Mouse (Mus musculus) cerebellum, adult (tissue): ENCODE results near the gene Speg.
A peak's percentile ranks its signal among the peaks of the same experiment; 100 is the strongest.

Source experiments
- ATAC-seq: cut with Nextera tagmentation; 2 replicates; pipeline ENCODE4 v1.9.2; 2017; ENCODE audit warnings: mild to moderate bottlenecking, moderate library complexity, mixed read lengths; ENCODE audit not compliant: insufficient number of reproducible peaks, low FRiP score, low TSS enrichment

Gene Speg

GRCm38 (mm10) chr1:75363868-75364267, 11.2 kb upstream of the Speg start:
- no peak for ATAC-seq

GRCm38 (mm10) chr1:75365510-75366137, 9.5 kb upstream of the Speg start:
- ATAC-seq: no peak

- peak; percentile 29; the same call in 1 of the 2 replicates for ATAC-seq
Measured at GRCm38 (mm10) chr1:75369360-75369983, 5.6 kb upstream of the Speg start.

GRCm38 (mm10) chr1:75369984-75370660, 5.0 kb upstream of the Speg start:
- ATAC-seq: peak; percentile 84

- peak; percentile 31; the same call in 1 of the 2 replicates for ATAC-seq
Measured at GRCm38 (mm10) chr1:75371317-75372095, 3.6 kb upstream of the Speg start.

GRCm38 (mm10) chr1:75372450-75372849, 2.6 kb upstream of the Speg start:
- no peak for ATAC-seq

GRCm38 (mm10) chr1:75373276-75373675, 1.8 kb upstream of the Speg start:
- ATAC-seq: no peak

- ATAC-seq: no peak
Measured at GRCm38 (mm10) chr1:75379196-75379595, 4.1 kb downstream of the Speg start.

GRCm38 (mm10) chr1:75379931-75380330, 4.8 kb downstream of the Speg start:
- ATAC-seq: no peak

- ATAC-seq: no peak
Measured at GRCm38 (mm10) chr1:75380951-75381350, 5.9 kb downstream of the Speg start.

- peak; percentile 38 for ATAC-seq
Measured at GRCm38 (mm10) chr1:75381482-75382355, 6.6 kb downstream of the Speg start.

GRCm38 (mm10) chr1:75382356-75383071, 7.4 kb downstream of the Speg start:
- peak; percentile 19; the same call in 1 of the 2 replicates for ATAC-seq

- ATAC-seq: no peak
Measured at GRCm38 (mm10) chr1:75384470-75385141, 9.5 kb downstream of the Speg start.

GRCm38 (mm10) chr1:75385142-75385730, 10.1 kb downstream of the Speg start:
- no peak for ATAC-seq

GRCm38 (mm10) chr1:75386149-75386548, 11.1 kb downstream of the Speg start:
- ATAC-seq: no peak

- no peak for ATAC-seq
Measured at GRCm38 (mm10) chr1:75387469-75387928, 12.4 kb downstream of the Speg start.

- ATAC-seq: no peak
Measured at GRCm38 (mm10) chr1:75387929-75388897, 13.1 kb downstream of the Speg start.
